Mouse (Mus musculus): ENCODE results near the gene Agbl4.

GRCm38 (mm10) chr4:111307166-111307565 is 909.7 kb downstream of the Agbl4 start:
- TF ChIP-seq POLR2A (IDR thresholded peaks at IDR 0.05; ENCODE audit: insufficient read length, low read depth) (no peak), USF1 (IDR thresholded peaks at IDR 0.05; ENCODE audit: low read depth) (no peak), MAX (IDR thresholded peaks at IDR 0.05; ENCODE audit: low read depth) (no peak), POLR2AphosphoS2 (IDR thresholded peaks at IDR 0.05; ENCODE audit: insufficient read length, low read depth) (no peak), MYOG (IDR thresholded peaks at IDR 0.05; ENCODE audit: control insufficient read depth in 1 of 3, insufficient read depth in 1 of 3, insufficient read length in 2 of 3, low read depth in 2 of 3) (no peak), MYOD1 (IDR thresholded peaks at IDR 0.05; ENCODE audit: control insufficient read depth in 1 of 3, insufficient read length in 2 of 3, low read depth in 2 of 3) (no peak), TCF3 (IDR thresholded peaks at IDR 0.05; ENCODE audit: insufficient read length, low read depth) (no peak), SRF (IDR thresholded peaks at IDR 0.05; ENCODE audit: control insufficient read depth, insufficient read length, low read depth) (no peak), CEBPB (IDR thresholded peaks at IDR 0.05; ENCODE audit: insufficient read depth, poor library complexity, severe bottlenecking) (no peak), E2F4 (IDR thresholded peaks at IDR 0.05; ENCODE audit: insufficient read depth) (no peak), TCF12 (IDR thresholded peaks at IDR 0.05; ENCODE audit: insufficient read depth, poor library complexity, severe bottlenecking) (no peak), REST (IDR thresholded peaks at IDR 0.05; ENCODE audit: insufficient read depth, insufficient read length) (no peak)
